Mouse (Mus musculus): ENCODE measurements at regions not wholly inside any gene's neighbourhood (a gene's known extent, or its start where the extent isn't known, plus 50 kb on each side); places are given as distances from the start of the nearest gene placed in this dataset.

GRCm38 (mm10) chr12:16269706-16270105 lies 341.1 kb downstream of the Lpin1 start:
- DNase-seq (ENCODE audit: low read depth, low spot score): no peak

DNA sequence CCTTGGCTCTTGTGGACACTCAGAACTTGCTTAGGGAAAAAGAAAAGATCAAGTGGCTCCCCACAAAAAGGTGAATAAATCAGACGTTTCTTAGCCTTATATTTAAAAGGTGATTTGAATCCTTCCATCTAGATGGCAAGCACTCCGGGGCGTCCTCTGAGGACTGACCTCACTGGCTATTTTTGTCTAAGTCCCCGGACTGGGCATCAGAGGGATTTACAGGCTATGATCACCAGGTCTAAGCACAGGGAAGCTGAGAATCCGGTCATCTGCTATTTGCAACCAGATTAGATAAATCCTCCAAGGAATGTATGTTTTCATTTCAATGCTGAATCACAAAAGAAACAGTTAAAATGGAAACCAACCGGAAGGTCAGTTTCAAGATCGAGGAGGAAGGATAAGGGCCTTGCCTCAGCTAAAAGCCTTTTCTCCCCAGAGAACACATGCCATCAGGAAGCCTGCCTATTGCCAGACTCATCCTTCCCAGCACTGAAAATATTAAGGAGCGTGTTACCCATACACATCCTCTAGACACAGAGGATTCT lies 342.1 kb downstream of the Lpin1 start:
- DNase-seq (ENCODE audit: low read depth, low spot score): no peak

DNA sequence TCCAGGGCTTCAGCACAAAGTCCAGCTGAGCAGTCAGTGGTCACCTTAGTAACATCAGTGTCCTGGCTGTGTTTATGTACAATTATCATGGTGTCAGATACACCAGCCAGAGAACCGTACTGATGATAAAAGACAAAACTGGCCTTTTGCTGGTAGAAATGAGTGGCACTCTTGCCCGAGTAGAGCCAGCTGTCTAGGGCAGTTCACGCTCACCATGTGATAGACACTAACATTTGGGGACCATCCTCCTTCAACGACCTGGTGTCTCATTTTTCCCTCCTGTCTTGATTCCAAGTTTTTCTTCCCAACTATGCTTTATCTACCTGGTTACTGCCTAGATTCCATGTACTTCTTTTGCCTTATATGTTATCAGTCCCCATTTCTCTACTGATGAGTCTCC lies 349.3 kb downstream of the Lpin1 start:
- no peak for DNase-seq (ENCODE audit: low read depth, low spot score)

DNA sequence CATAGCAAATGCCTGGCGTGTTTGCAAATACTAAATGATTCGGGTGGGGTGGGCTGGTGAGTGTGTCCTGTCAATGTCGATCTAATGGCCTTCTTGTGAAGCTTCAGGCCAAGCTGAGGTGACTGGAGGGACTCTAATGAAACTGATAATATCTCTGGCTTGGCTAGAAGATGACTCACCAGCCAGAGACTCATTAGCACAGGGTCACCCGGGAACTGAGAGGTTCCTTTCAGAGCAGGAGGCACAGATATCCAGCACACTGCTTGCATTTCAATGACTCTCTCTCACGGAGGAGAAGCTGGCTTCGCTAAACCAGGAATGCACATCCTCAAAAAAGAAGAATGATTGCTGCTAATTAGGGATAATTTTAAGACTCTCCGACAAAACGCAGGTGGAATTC lies 349.8 kb downstream of the Lpin1 start:
- no peak for DNase-seq (ENCODE audit: low read depth, low spot score)

- no peak for DNase-seq (ENCODE audit: low read depth, low spot score)
Measured at GRCm38 (mm10) chr12:16260501-16260900, 350.3 kb downstream of the Lpin1 start.

DNA sequence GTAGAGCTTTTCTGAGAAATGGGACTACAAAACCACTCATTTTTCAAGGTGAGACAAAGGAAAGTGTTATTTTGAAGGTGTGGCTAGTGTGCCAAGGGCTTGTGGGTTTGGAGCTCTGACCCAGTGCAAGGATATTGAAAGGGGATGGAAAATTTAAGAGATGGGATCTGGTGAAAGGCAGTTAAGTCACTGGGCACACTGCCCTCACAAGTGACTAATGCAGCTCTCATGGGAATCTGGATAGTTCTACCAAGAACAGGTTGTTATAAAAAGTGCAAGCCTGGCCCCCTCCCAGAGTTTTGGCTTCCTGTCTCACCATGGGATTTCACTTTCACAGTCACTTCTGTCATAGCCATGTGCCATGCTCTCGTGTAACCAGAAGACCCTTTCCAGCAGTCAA lies 360.1 kb downstream of the Lpin1 start:
- no peak for DNase-seq (ENCODE audit: low read depth, low spot score)

DNA sequence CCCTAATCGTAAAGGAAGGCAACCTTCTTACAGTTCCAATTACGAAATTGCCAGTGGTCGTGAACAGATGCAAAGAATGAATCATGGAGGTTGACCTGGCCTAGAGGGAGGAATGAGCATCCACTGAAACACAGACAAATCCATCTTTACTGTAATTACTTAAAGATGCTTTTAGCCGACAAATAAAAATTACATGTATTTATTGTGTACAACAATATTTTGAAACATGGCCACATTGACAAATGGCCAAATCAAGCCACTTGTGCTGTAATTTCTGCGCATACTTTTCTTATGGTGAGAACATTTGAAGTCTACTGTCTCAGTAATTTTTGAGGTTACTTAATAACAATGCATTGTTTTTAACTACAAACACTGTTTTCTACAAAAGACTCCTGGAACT lies 360.7 kb downstream of the Lpin1 start:
- no peak for DNase-seq (ENCODE audit: low read depth, low spot score)

DNA sequence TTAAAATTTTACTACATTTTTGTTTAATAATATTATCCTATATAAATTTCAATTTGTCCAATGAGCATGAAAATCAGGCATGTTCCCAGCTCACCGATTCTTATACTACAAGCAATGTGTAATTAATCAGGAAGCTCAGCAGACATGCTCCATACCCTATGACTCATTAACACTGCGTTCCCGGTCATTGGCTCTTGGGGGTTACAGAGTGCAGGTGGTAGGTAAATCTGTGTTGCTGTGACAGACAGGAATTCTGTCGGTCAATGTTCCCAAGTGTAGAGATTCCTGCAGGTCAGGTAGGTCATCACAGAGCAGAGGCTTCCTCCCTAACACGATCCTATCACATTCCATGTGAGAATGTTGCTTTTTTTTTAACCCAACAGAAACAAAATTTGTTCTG lies 371.0 kb downstream of the Lpin1 start:
- DNase-seq (ENCODE audit: low read depth, low spot score): no peak

DNA sequence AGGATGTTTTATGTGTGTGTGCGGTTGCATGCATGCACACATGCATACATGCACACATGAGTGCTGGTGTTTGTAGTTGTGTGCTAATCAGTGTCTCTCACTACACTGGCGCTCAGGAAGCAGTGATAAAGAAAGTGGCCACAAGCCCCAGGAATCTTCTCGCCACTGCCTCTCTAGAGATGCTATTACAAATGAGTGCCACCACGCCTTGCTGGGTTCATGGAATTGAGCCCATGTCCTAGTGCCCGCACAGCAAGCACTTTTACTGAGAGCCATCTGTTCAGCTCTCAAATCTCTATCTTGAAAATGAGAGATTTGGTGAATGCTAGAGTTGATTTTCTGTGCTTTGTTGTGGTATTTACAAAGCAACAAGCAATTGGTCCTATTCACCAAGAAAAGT lies 373.3 kb downstream of the Lpin1 start:
- no peak for DNase-seq (ENCODE audit: low read depth, low spot score)

DNA sequence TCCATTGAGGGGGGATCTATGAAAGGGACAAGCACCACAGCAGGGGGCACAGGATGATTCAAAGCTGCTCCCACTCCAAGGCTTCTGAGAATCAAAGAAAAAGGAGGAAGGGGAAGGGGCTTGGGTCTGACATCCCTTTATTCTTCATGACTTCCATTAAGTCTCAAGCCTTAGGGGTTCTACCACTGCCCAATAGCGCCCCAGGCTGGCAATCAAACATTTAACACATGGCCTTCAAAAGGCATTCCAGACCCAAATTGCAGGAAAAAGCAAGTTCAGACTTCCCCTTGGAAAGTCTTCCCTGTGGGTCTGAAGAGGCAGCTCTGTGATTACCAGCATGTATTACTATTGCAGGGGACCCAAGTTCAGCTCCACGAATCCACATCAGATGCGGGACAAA lies 377.2 kb downstream of the Lpin1 start:
- DNase-seq (ENCODE audit: low read depth, low spot score): no peak

- no peak for DNase-seq (ENCODE audit: low read depth, low spot score)
Measured at GRCm38 (mm10) chr12:16232828-16233227, 377.9 kb downstream of the Lpin1 start.

DNA sequence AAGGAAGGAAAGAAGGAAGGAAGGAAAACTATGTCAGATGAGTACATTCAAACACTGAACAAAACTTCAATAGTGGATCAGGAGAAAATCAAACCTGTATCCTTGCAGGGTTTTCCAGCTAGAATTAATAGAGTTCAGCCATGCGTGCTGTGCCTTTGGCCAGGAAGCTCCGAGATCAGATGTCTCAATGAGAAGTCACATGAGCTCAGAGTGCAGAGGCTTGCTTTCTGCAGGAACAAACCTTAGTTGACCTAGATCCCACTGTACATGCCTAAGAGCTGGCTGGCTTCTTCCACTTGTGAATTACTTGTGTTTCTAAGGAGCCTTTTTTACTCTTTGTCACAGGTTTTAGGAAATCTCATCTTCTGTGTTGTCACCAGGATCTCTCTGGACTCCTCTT lies 378.7 kb downstream of the Lpin1 start:
- DNase-seq (ENCODE audit: low read depth, low spot score): no peak

GRCm38 (mm10) chr12:16231093-16231492 lies 379.7 kb downstream of the Lpin1 start:
- no peak for DNase-seq (ENCODE audit: low read depth, low spot score)

DNA sequence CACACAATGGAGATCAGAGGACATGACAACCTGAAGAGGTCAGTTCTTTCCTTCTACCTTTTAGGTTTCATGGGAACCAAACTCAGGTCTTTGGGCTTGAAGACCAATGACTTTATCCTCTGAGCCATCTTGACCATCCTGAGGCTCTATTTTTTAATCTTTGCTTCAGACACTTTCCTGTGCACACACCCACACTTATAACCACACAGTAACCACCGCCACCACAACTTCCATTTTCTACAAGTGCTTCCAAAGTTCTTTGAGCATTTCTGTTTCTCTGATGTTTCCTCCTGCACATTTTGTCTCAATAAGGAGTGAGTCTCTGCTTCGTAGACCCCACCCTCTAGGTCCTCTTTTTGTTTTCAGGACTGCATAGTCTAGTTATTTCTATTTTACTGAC lies 385.3 kb downstream of the Lpin1 start:
- no peak for DNase-seq (ENCODE audit: low read depth, low spot score)

DNA sequence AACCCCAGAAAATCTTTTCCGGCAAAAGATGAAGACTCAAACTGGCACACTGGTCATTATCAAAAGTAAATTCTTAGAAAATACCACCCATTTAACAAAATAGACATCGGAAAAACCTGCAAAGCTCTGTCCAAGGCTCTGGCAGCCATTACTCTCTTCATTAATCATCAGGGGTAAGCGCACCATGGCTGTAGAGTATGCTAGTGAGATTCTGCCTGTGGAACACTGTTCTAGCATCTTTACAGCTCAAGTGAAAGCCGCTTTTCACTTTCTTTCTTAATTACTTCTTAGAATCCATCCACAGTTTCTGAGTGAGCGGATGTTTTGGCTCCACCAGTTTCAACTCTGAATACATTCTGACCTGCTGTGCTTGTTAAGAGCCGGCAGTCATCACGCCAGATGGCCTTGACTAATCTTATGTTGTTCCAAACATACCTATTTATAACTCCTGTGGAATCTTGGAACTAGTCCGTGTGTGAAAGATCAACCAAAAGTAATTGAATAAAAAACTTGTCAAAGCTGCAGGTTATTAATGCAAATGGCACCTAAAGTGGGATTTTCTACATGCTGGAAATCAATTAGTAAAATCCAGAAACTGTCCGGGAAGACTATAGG lies 387.8 kb downstream of the Lpin1 start:
- DNase-seq (ENCODE audit: low read depth, low spot score): no peak

DNA sequence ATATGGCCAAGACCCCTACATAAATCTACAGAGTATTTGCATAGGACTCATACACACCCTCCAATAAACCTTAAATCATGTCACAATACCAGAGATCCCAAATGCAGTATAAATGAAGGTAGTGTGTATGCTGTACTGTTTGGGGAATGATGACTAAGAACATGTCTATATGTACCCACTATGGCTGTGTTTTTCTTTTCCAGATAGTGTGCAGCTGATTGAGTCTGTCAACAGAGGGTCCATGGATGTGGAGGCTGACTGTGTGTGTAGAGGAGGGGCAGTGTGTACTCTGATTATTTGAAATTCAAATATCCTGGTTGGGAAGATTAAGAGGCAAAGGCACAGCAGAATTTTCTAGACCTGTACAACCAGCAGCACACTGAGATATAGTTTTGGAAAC lies 388.6 kb downstream of the Lpin1 start:
- DNase-seq (ENCODE audit: low read depth, low spot score): no peak

- DNase-seq (ENCODE audit: low read depth, low spot score): no peak
Measured at GRCm38 (mm10) chr12:16221142-16221541, 389.6 kb downstream of the Lpin1 start.

- DNase-seq (ENCODE audit: low read depth, low spot score): no peak
Measured at GRCm38 (mm10) chr12:16220561-16220960, 390.2 kb downstream of the Lpin1 start.

DNA sequence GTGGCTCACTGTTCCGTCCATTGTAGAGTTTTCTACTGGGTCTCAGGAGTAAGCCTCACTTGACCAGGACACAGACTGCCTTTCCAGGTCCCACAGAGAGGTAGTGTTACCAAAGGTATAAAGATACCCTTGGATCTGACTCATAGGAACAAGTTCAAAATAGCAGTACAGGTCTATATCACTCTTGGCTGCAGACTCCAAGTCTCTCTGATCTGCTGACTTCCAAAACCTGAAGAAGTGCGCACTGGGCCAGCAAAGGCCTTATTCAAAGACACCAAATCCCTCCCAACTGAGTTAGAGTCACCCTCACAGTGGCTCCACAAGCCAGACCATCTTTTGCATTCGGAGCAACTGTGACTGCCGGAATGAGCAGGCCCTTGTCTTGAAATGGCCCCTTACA lies 391.9 kb downstream of the Lpin1 start:
- no peak for DNase-seq (ENCODE audit: low read depth, low spot score)

GRCm38 (mm10) chr12:16210553-16210952 lies 393.8 kb upstream of the Trib2 start:
- DNase-seq (ENCODE audit: low read depth, low spot score): no peak

- no peak for DNase-seq (ENCODE audit: low read depth, low spot score)
Measured at GRCm38 (mm10) chr12:16210111-16210510, 393.4 kb upstream of the Trib2 start.

GRCm38 (mm10) chr12:16204941-16205340 lies 388.2 kb upstream of the Trib2 start:
- no peak for DNase-seq (ENCODE audit: low read depth, low spot score)

- DNase-seq (ENCODE audit: low read depth, low spot score): no peak
Measured at GRCm38 (mm10) chr12:16196917-16197316, 380.2 kb upstream of the Trib2 start.

DNA sequence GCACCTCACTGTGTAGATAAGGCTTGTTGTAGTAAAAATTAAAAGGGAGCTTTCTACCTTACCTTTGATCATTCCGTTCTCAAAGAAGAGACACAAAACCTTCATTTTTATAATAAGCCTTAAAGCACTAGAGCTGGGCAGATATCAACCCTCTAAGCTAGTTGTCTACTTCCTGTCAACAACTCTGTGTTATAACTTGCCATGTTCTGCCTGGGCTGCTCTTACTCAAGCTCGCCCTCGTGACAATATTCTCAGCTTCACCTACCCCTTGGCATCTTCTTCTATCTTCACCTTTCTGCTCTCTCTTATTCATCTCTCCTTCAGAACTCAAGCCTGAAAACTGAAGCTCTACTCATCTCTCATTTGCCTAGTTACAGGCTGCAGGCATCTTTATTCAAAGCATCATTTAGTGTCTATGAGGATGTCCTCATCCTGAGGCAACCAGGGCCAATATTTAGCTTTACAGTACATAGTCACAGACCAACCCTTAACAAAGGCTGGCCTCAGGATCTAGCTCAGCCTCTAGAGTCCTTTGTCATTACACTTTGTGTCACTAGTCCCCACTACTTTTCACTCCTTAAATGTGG lies 375.2 kb upstream of the Trib2 start:
- DNase-seq (ENCODE audit: low read depth, low spot score): no peak

Data from c-Kit-negative CD71-positive TER-119-positive erythroid progenitor cells, embryonic 14.5 days (primary cell).